Mouse (Mus musculus) testis, adult 2 months (tissue): Measurements from ENCODE around the gene Ddx21.

Source experiments
- CTCF ChIP-seq: fragments of 200-500 bp; IDR thresholded peaks from 2 replicates; pipeline ENCODE4 v1.5.1; 2012; ENCODE audit warnings: low read depth, mild to moderate bottlenecking, inconsistent platforms, low read length, moderate library complexity; ENCODE audit not compliant: control insufficient read depth, insufficient read depth, insufficient replicate concordance
- POLR2A ChIP-seq: fragments of 200-500 bp; IDR thresholded peaks from 2 replicates; pipeline ENCODE4 v1.6.1; 2012; ENCODE audit warnings: low read depth, mild to moderate bottlenecking, inconsistent platforms, low read length, moderate library complexity; ENCODE audit not compliant: control insufficient read depth

GRCm38 (mm10) chr10:62578338-62579100 lies 23.6 kb downstream of the Ddx21 start, which contains the start of gene Kif1bp:
- peak; percentile 84 for TF ChIP-seq POLR2A
- no peak for TF ChIP-seq CTCF
